Mouse (Mus musculus): ENCODE measurements around the gene Sfmbt2. TPM values are rescaled to one million over a fixed set of nuclear protein-coding genes. Genes with fewer than 3 reads are reported as not detected.

Sfmbt2 gene
- polyA plus RNA-seq, 2 experiments, result 2.2 to 2.5 TPM

DNA sequence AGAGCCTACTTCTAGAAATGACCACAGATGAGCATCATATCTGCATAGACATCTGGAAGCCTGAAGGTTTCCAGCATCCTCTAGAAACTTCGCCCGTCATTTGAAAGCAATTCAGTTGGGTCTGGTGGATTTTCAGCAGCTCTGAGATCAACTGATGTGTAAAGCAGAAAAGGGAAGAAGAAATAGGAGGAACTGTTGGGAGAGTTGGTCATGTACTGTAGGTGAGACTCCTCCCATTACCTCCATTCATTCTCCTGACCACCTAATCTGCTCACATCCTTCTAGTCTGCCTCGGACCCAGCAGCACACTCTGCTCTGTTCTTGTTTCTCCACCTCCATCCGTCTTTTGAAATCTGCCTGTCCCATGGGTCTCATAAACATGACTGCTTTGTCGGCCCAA is 22.3 kb upstream of the Sfmbt2 start:
- no peak overlapping the region for H3K27ac ChIP-seq (replicated peaks; ENCODE audit: low read depth, low read length)
- no peak for TF ChIP-seq POLR2A (IDR thresholded peaks at IDR 0.05; ENCODE audit: borderline replicate concordance, extremely low read depth, insufficient read depth, insufficient read length)
- ATAC-seq (ENCODE audit: low FRiP score, low read depth) (no peak), DNase-seq (ENCODE audit: low spot score) (no peak)
- no peaks in the 10 kb centered on the region for H3K27me3 ChIP-seq (ENCODE audit: control insufficient read depth, insufficient read depth, low read length)
- no peaks in the 10 kb centered on the region for H3K9me3 ChIP-seq (ENCODE audit: control insufficient read depth, low read length)
- no peaks in the 10 kb centered on the region for H3K36me3 ChIP-seq (ENCODE audit: control insufficient read depth, insufficient read depth, low read length)
- H3K4me3 ChIP-seq (replicated peaks; ENCODE audit: low read length), result no peak overlapping the region
- H3K9ac ChIP-seq (ENCODE audit: low read depth, low read length, severe bottlenecking), result no peak overlapping the region
- WGBS, result 64% methylated on average over 5 of the region's 5 CpGs
- H3K4me2 ChIP-seq (replicated peaks; ENCODE audit: low read depth, low read length, severe bottlenecking), result no peak overlapping the region
- no peaks in the 10 kb centered on the region for H3K4me1 ChIP-seq (ENCODE audit: control insufficient read depth, insufficient read depth, low read length)

DNA sequence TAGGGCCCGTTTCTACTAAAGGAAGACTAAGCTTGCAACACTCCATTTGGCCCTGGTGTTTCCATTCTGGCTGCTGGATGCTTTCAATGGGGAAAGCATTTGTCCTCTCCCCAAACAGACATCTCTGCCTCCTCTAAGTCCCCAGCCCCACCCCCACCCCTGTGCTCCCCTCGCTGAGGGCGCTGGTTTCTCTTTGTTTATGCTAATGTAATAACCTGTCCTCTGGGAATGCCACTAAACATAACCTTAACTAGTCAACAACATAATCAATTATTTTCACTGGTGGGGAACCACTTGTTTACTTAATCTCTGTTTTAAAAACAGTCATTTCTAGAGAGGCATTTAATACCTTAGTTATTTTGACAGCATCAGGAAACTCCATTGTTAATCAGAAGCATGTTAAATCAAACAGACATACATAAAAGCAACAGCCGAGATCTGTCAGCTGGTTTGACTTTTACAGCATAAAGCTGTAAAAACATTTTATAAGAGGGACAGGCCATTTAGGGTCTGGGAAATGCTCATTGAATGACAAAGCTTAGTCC is 20.0 kb upstream of the Sfmbt2 start:
- WGBS, result 9% methylated on average over 4 of the region's 4 CpGs
- no peak for TF ChIP-seq POLR2A (IDR thresholded peaks at IDR 0.05; ENCODE audit: borderline replicate concordance, extremely low read depth, insufficient read depth, insufficient read length)
- Histone ChIP-seq H3K27ac (replicated peaks; ENCODE audit: low read depth, low read length) (no peak overlapping the region), H3K4me1 (ENCODE audit: control insufficient read depth, insufficient read depth, low read length) (no peaks in the 10 kb centered on the region), H3K36me3 (ENCODE audit: control insufficient read depth, insufficient read depth, low read length) (no peaks in the 10 kb centered on the region), H3K9ac (ENCODE audit: low read depth, low read length, severe bottlenecking) (no peak overlapping the region), H3K4me2 (replicated peaks; ENCODE audit: low read depth, low read length, severe bottlenecking) (no peak overlapping the region), H3K27me3 (ENCODE audit: control insufficient read depth, insufficient read depth, low read length) (no peaks in the 10 kb centered on the region), H3K4me3 (replicated peaks; ENCODE audit: low read length) (no peak overlapping the region), H3K9me3 (ENCODE audit: control insufficient read depth, low read length) (no peaks in the 10 kb centered on the region)
- ATAC-seq (ENCODE audit: low FRiP score, low read depth) (no peak), DNase-seq (ENCODE audit: low spot score) (no peak)

DNA sequence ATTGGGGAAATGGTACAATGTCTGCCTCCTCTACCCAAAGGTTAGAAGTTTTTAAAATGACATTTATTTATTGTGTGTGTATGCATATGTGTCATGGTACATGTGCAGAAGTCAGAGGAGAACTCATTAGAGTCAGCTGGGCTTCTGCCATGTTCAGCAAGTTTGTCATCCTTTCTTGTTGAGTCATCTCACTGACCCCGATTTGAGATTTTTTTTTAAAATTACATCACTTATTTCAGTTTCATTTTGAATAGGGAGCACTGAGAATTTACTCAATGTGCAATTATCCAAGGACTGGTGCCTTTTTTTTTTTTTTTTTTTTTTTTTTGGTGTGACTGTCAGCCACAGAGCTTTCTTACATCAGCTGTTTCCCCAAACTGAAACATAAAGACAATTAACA is 19.2 kb upstream of the Sfmbt2 start:
- H3K27me3 ChIP-seq (ENCODE audit: control insufficient read depth, insufficient read depth, low read length), result no peaks in the 10 kb centered on the region
- H3K4me1 ChIP-seq (ENCODE audit: control insufficient read depth, insufficient read depth, low read length), result no peaks in the 10 kb centered on the region
- no peak overlapping the region for H3K4me2 ChIP-seq (replicated peaks; ENCODE audit: low read depth, low read length, severe bottlenecking)
- no peak for DNase-seq (ENCODE audit: low spot score)
- no peaks in the 10 kb centered on the region for H3K9me3 ChIP-seq (ENCODE audit: control insufficient read depth, low read length)
- H3K9ac ChIP-seq (ENCODE audit: low read depth, low read length, severe bottlenecking), result no peak overlapping the region
- TF ChIP-seq POLR2A (IDR thresholded peaks at IDR 0.05; ENCODE audit: borderline replicate concordance, extremely low read depth, insufficient read depth, insufficient read length), result no peak
- H3K4me3 ChIP-seq (replicated peaks; ENCODE audit: low read length), result no peak overlapping the region
- ATAC-seq (ENCODE audit: low FRiP score, low read depth), result no peak
- 47% methylated on average over 1 of the region's 1 CpGs for WGBS
- H3K27ac ChIP-seq (replicated peaks; ENCODE audit: low read depth, low read length), result no peak overlapping the region
- H3K36me3 ChIP-seq (ENCODE audit: control insufficient read depth, insufficient read depth, low read length), result no peaks in the 10 kb centered on the region

DNA sequence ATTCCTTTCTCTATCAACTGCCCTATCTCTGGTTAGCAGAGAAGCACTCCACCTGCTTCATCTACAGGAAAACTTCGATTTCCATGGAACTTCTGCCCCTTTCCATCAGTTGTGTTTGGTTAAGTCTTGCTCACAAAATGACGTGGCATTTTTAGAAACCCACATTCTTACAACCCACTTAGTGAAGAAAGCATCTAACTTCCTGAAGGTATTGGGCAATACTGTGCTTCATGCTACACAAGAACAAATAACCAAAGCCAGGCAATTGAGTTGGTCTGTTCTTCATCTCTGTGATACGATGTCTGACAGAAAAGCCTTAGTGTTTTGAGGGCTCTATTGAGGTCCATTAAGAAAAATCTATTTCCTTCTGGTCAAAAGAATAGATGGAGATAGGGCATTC is 17.4 kb upstream of the Sfmbt2 start:
- H3K4me2 ChIP-seq (replicated peaks; ENCODE audit: low read depth, low read length, severe bottlenecking), result no peak overlapping the region
- no peak overlapping the region for H3K27ac ChIP-seq (replicated peaks; ENCODE audit: low read depth, low read length)
- no peak for ATAC-seq (ENCODE audit: low FRiP score, low read depth)
- TF ChIP-seq POLR2A (IDR thresholded peaks at IDR 0.05; ENCODE audit: borderline replicate concordance, extremely low read depth, insufficient read depth, insufficient read length), result no peak
- no peaks in the 10 kb centered on the region for H3K9me3 ChIP-seq (ENCODE audit: control insufficient read depth, low read length)
- H3K4me1 ChIP-seq (ENCODE audit: control insufficient read depth, insufficient read depth, low read length), result no peaks in the 10 kb centered on the region
- WGBS, result 77% methylated on average over 3 of the region's 3 CpGs
- H3K36me3 ChIP-seq (ENCODE audit: control insufficient read depth, insufficient read depth, low read length), result no peaks in the 10 kb centered on the region
- no peaks in the 10 kb centered on the region for H3K27me3 ChIP-seq (ENCODE audit: control insufficient read depth, insufficient read depth, low read length)
- no peak overlapping the region for H3K4me3 ChIP-seq (replicated peaks; ENCODE audit: low read length)
- DNase-seq (ENCODE audit: low spot score), result no peak
- no peak overlapping the region for H3K9ac ChIP-seq (ENCODE audit: low read depth, low read length, severe bottlenecking)

DNA sequence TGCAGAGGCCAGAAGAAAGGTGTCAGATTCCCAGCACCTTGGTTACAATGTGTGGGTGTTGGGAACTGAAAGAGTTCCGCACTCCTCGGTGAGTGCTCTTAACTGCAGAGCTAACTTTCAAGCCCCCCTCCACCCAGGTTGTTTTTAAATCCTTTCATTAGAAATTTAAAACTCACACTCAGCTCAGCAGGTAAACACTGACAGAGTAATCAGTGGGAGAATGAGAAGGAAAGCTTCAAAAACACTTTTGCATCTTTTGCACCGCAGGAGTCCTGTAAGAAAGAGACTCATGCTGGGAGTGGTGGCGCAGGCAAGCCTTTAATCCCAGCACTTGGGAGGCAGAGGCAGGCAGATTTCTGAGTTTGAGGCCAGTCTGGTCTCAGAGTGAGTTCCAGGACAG is 16.4 kb upstream of the Sfmbt2 start:
- no peaks in the 10 kb centered on the region for H3K27me3 ChIP-seq (ENCODE audit: control insufficient read depth, insufficient read depth, low read length)
- WGBS, result 60% methylated on average over 4 of the region's 4 CpGs
- no peak overlapping the region for H3K4me3 ChIP-seq (replicated peaks; ENCODE audit: low read length)
- H3K4me2 ChIP-seq (replicated peaks; ENCODE audit: low read depth, low read length, severe bottlenecking), result no peak overlapping the region
- DNase-seq (ENCODE audit: low spot score), result no peak
- H3K9ac ChIP-seq (ENCODE audit: low read depth, low read length, severe bottlenecking), result no peak overlapping the region
- no peak for ATAC-seq (ENCODE audit: low FRiP score, low read depth)
- no peak for TF ChIP-seq POLR2A (IDR thresholded peaks at IDR 0.05; ENCODE audit: borderline replicate concordance, extremely low read depth, insufficient read depth, insufficient read length)
- no peak overlapping the region for H3K27ac ChIP-seq (replicated peaks; ENCODE audit: low read depth, low read length)
- H3K9me3 ChIP-seq (ENCODE audit: control insufficient read depth, low read length), result no peaks in the 10 kb centered on the region
- H3K36me3 ChIP-seq (ENCODE audit: control insufficient read depth, insufficient read depth, low read length), result no peaks in the 10 kb centered on the region
- H3K4me1 ChIP-seq (ENCODE audit: control insufficient read depth, insufficient read depth, low read length), result no peaks in the 10 kb centered on the region

DNA sequence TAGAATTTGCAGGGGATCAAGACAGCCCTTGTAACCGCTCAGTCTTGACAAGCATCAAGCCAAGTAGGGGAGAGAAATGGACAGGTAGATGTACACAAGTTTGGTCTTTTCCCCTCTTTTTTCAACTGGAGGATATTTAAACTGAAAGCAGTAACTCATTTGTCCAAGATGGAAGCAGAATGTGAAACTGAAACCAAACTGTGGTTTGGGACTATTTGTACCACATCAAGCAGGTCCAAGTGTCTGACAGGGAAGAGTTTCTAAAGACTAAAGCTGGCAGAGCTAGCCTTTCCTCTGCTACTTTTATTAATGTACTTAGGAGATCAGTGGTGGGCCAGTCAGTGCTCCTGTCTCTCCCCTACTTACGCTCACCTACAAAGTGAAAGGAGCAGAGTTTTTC is 10.4 kb upstream of the Sfmbt2 start:
- Histone ChIP-seq H3K9me3 (ENCODE audit: control insufficient read depth, low read length) (no peaks in the 10 kb centered on the region), H3K9ac (ENCODE audit: low read depth, low read length, severe bottlenecking) (no peak overlapping the region)
- 79% methylated on average over 2 of the region's 2 CpGs for WGBS

More for the DNA sequence above, 10.4 kb upstream of the Sfmbt2 start:
- Histone ChIP-seq H3K4me2 (replicated peaks; ENCODE audit: low read depth, low read length, severe bottlenecking) (no peak overlapping the region), H3K4me1 (ENCODE audit: control insufficient read depth, insufficient read depth, low read length) (no peaks in the 10 kb centered on the region), H3K27ac (replicated peaks; ENCODE audit: low read depth, low read length) (no peak overlapping the region), H3K36me3 (ENCODE audit: control insufficient read depth, insufficient read depth, low read length) (no peaks in the 10 kb centered on the region), H3K27me3 (ENCODE audit: control insufficient read depth, insufficient read depth, low read length) (no peaks in the 10 kb centered on the region), H3K4me3 (replicated peaks; ENCODE audit: low read length) (no peak overlapping the region)
- TF ChIP-seq POLR2A (IDR thresholded peaks at IDR 0.05; ENCODE audit: borderline replicate concordance, extremely low read depth, insufficient read depth, insufficient read length), result no peak
- DNase-seq (ENCODE audit: low spot score) (no peak), ATAC-seq (ENCODE audit: low FRiP score, low read depth) (no peak)

Measured in limb, embryonic 14.5 days (tissue).